14 mouse cellular contexts compared by ENCODE assay signal in genomic region chr19:6236842-6237241, GRCm38 (mm10). TPM values are rescaled to one million over a fixed set of nuclear protein-coding genes. Genes with fewer than 3 reads are reported as not detected.
DNase-seq lines count a peak whose midpoint lies in the region; ATAC-seq lines count a peak whose summit lies in the region.
"Had no signal": no experiment of that assay in that cellular context is flagged by ENCODE, and none has a peak within 500 bp of the region (broad histone marks: within the 10 kb centered on the region; RNA-seq: fewer than 3 reads in every experiment).

No protein-coding gene starts in this region.

- peaks cover 14% of the 10 kb centered on the region; the same call in 1 of the 2 replicates for H3K36me3 ChIP-seq in hindbrain, embryonic 15.5 days
- no peaks in the 10 kb centered on the region; the same call in 1 of the 2 replicates for H3K36me3 ChIP-seq in hindbrain, embryonic 11.5 days (ENCODE audit: control insufficient read depth, insufficient read depth, low read length)
- H3K36me3 ChIP-seq in neural tube, embryonic 15.5 days = peaks cover 20% of the 10 kb centered on the region

- no peaks in the 10 kb centered on the region for H3K27me3 ChIP-seq in hindbrain, embryonic 15.5 days
- no peaks in the 10 kb centered on the region for H3K27me3 ChIP-seq in hindbrain, embryonic 11.5 days (ENCODE audit: control insufficient read depth, insufficient read depth, low read length)
- no peaks in the 10 kb centered on the region for H3K27me3 ChIP-seq in neural tube, embryonic 15.5 days (replicated peaks)
- H3K27me3 ChIP-seq: midbrain, embryonic 13.5 days had no signal

- WGBS in hindbrain, embryonic 15.5 days = 80% methylated on average over 7 of the region's 7 CpGs
- WGBS in hindbrain, embryonic 11.5 days = 74% methylated on average over 7 of the region's 7 CpGs
- 76% methylated on average over 7 of the region's 7 CpGs for WGBS in neural tube, embryonic 15.5 days

- DNase-seq in cerebellum, adult 11 months = peak; percentile 57
- DNase-seq in cerebellum, postnatal 4 days (ENCODE audit: low spot score in 2 of 2) = no peak
- DNase-seq in hindbrain, embryonic 11.5 days (ENCODE audit: low spot score) = no peak
- no peak for DNase-seq in neural tube, embryonic 10.5 days (ENCODE audit: extremely low spot score, low spot score)
- DNase-seq in urinary bladder, postnatal 10 days (ENCODE audit: low spot score) = no peak
- DNase-seq in right cerebral cortex, postnatal 14 days = no peak

- no peak overlapping the region for H3K9ac ChIP-seq in hindbrain, embryonic 15.5 days
- no peak overlapping the region for H3K9ac ChIP-seq in hindbrain, embryonic 11.5 days (ENCODE audit: low read depth, low read length)
- H3K9ac ChIP-seq in neural tube, embryonic 15.5 days (replicated peaks) = no peak overlapping the region

- ATAC-seq in hindbrain, embryonic 15.5 days (ENCODE audit: low FRiP score, low read depth) = no peak
- no peak for ATAC-seq in hindbrain, embryonic 11.5 days (ENCODE audit: low FRiP score)
- no peak for ATAC-seq in neural tube, embryonic 15.5 days (ENCODE audit: low FRiP score)

- H3K27ac ChIP-seq in hindbrain, embryonic 15.5 days (replicated peaks) = no peak overlapping the region
- no peak overlapping the region for H3K27ac ChIP-seq in hindbrain, embryonic 11.5 days (ENCODE audit: low read depth, low read length)
- peak overlapping the region; percentile 94 for H3K27ac ChIP-seq in neural tube, embryonic 15.5 days (replicated peaks)
- H3K27ac ChIP-seq: midbrain, embryonic 13.5 days had no signal

- H3K9me3 ChIP-seq in hindbrain, embryonic 15.5 days = no peaks in the 10 kb centered on the region
- H3K9me3 ChIP-seq in hindbrain, embryonic 11.5 days (ENCODE audit: control insufficient read depth, low read length) = no peaks in the 10 kb centered on the region
- H3K9me3 ChIP-seq in neural tube, embryonic 15.5 days (replicated peaks) = no peaks in the 10 kb centered on the region
- H3K9me3 ChIP-seq: midbrain, embryonic 13.5 days had no signal

- peaks cover 24% of the 10 kb centered on the region for H3K4me1 ChIP-seq in hindbrain, embryonic 15.5 days (replicated peaks)
- H3K4me1 ChIP-seq in hindbrain, embryonic 11.5 days (replicated peaks; ENCODE audit: control insufficient read depth, insufficient read depth, low read length) = peaks cover 4% of the 10 kb centered on the region; the same call in 1 of the 2 replicates
- peaks cover 26% of the 10 kb centered on the region for H3K4me1 ChIP-seq in neural tube, embryonic 15.5 days

- no peak overlapping the region for H3K4me3 ChIP-seq in hindbrain, embryonic 15.5 days
- H3K4me3 ChIP-seq in hindbrain, embryonic 11.5 days (ENCODE audit: low read depth, low read length) = no peak overlapping the region
- no peak overlapping the region for H3K4me3 ChIP-seq in neural tube, embryonic 15.5 days (replicated peaks)

- peak overlapping the region; percentile 86; the same call in 1 of the 2 replicates for H3K4me2 ChIP-seq in hindbrain, embryonic 15.5 days
- no peak overlapping the region for H3K4me2 ChIP-seq in hindbrain, embryonic 11.5 days (replicated peaks; ENCODE audit: low read depth, low read length)
- no peak overlapping the region for H3K4me2 ChIP-seq in neural tube, embryonic 15.5 days

RNA-seq across cellular contexts. Expression of gene Ppp2r5b, which starts 1.2 kb away (rescaled TPM):
- polyA plus RNA-seq in hindbrain, embryonic 15.5 days (2015; fragmentation: Nextera tagmentation; extraction: Ambion mirVana) = 134 and 162 TPM in 2 replicates
- 42.1 and 46.8 TPM in 2 replicates for polyA plus RNA-seq in hindbrain, embryonic 11.5 days (2014; fragmentation: Nextera tagmentation; extraction: Ambion mirVana)
- polyA plus RNA-seq in neural tube, embryonic 15.5 days (2015; fragmentation: Nextera tagmentation; extraction: Ambion mirVana) = 127 and 156 TPM in 2 replicates

RNA-seq across cellular contexts. Expression of gene Atg2a, which starts 4.6 kb away (rescaled TPM):
- polyA plus RNA-seq in hindbrain, embryonic 15.5 days (2015; fragmentation: Nextera tagmentation; extraction: Ambion mirVana) = 13.3 and 16.1 TPM in 2 replicates
- polyA plus RNA-seq in hindbrain, embryonic 11.5 days (2014; fragmentation: Nextera tagmentation; extraction: Ambion mirVana) = 7.0 and 8.1 TPM in 2 replicates
- 12.5 and 12.9 TPM in 2 replicates for polyA plus RNA-seq in neural tube, embryonic 15.5 days (2015; fragmentation: Nextera tagmentation; extraction: Ambion mirVana)

RNA-seq across cellular contexts. Expression of gene Gpha2, which starts 10.7 kb away (rescaled TPM):
- polyA plus RNA-seq in hindbrain, embryonic 15.5 days (2015; fragmentation: Nextera tagmentation; extraction: Ambion mirVana) = 0.56 TPM in 1 of 2 replicates, not detected in the other
- polyA plus RNA-seq in hindbrain, embryonic 11.5 days (2014; fragmentation: Nextera tagmentation; extraction: Ambion mirVana) = 0.71 and 0.98 TPM in 2 replicates
- 0.75 TPM in 1 of 2 replicates, not detected in the other for polyA plus RNA-seq in neural tube, embryonic 15.5 days (2015; fragmentation: Nextera tagmentation; extraction: Ambion mirVana)
- polyA plus RNA-seq: erythroblast, embryonic 14.5 days; frontal cortex, adult 2 months; heart, postnatal 0 days; midbrain, embryonic 13.5 days had no signal

RNA-seq across cellular contexts. Expression of gene Ehd1, which starts 39.7 kb away (rescaled TPM):
- polyA plus RNA-seq in hindbrain, embryonic 15.5 days (2015; fragmentation: Nextera tagmentation; extraction: Ambion mirVana) = 92.5 and 103 TPM in 2 replicates
- polyA plus RNA-seq in hindbrain, embryonic 11.5 days (2014; fragmentation: Nextera tagmentation; extraction: Ambion mirVana) = 62.6 and 67.4 TPM in 2 replicates
- 80.6 and 87.7 TPM in 2 replicates for polyA plus RNA-seq in neural tube, embryonic 15.5 days (2015; fragmentation: Nextera tagmentation; extraction: Ambion mirVana)

RNA-seq across cellular contexts. Expression of gene Majin, which starts 52.7 kb away (rescaled TPM):
- not detected in 2 replicates for polyA plus RNA-seq in hindbrain, embryonic 15.5 days (2015; fragmentation: Nextera tagmentation; extraction: Ambion mirVana)
- polyA plus RNA-seq in hindbrain, embryonic 11.5 days (2014; fragmentation: Nextera tagmentation; extraction: Ambion mirVana) = not detected in 2 replicates
- not detected in 2 replicates for polyA plus RNA-seq in neural tube, embryonic 15.5 days (2015; fragmentation: Nextera tagmentation; extraction: Ambion mirVana)
- polyA plus RNA-seq: erythroblast, embryonic 14.5 days; heart, postnatal 0 days; midbrain, embryonic 13.5 days; neural tube, embryonic 11.5 days; stomach, embryonic 14.5 days had no signal
